Mouse (Mus musculus) liver, adult 2 months (tissue): ENCODE results near the gene Fam184b. TPM values are rescaled to one million over a fixed set of nuclear protein-coding genes. Genes with fewer than 3 reads are reported as not detected.
A peak's percentile ranks its signal among the peaks of the same experiment; 100 is the strongest.

ENCODE experiments used
- DNase-seq: peaks from one replicate; pipeline ENCODE4 v3.0.0-alpha.2; 2011; ENCODE audit warnings: low read depth, low spot score; ENCODE audit errors: extremely low read depth
- H3K27ac ChIP-seq: fragments of 200-500 bp; replicated peaks from 2 replicates; pipeline ENCODE4 v1.5.1; 2012; ENCODE audit warnings: low read depth, mild to moderate bottlenecking, control low read depth, inconsistent platforms, low read length; ENCODE audit not compliant: insufficient read depth
- H3K27me3 ChIP-seq: fragments of 200-500 bp; 2 replicates; pipeline ENCODE4 v1.6.1; 2012; ENCODE audit warnings: mild to moderate bottlenecking, moderate library complexity, low read length, inconsistent platforms; ENCODE audit not compliant: control insufficient read depth, insufficient read depth
- H3K36me3 ChIP-seq: fragments of 200-500 bp; 2 replicates; pipeline ENCODE4 v1.6.1; 2012; ENCODE audit warnings: low read length, inconsistent platforms; ENCODE audit not compliant: control insufficient read depth, insufficient read depth
- H3K4me1 ChIP-seq: fragments of 200-500 bp; 2 replicates; pipeline ENCODE4 v1.6.1; 2011; ENCODE audit warnings: low read length; ENCODE audit not compliant: control insufficient read depth, insufficient read depth
- H3K4me3 ChIP-seq: fragments of 200-500 bp; 2 replicates; pipeline ENCODE4 v1.5.1; 2011; ENCODE audit warnings: low read depth, mild to moderate bottlenecking, control low read depth, low read length, moderate library complexity; ENCODE audit not compliant: insufficient read depth
- H3K79me2 ChIP-seq: fragments of 200-500 bp; 2 replicates; pipeline ENCODE4 v1.6.1; 2012; ENCODE audit warnings: inconsistent platforms, mild to moderate bottlenecking, low read length, moderate library complexity; ENCODE audit not compliant: control insufficient read depth, insufficient read depth
- H3K9ac ChIP-seq: fragments of 200-500 bp; 2 replicates; pipeline ENCODE4 v1.6.1; 2012; ENCODE audit warnings: low read depth, mild to moderate bottlenecking, control low read depth, inconsistent platforms, low read length
- CTCF ChIP-seq: fragments of 200-500 bp; IDR thresholded peaks from 2 replicates; pipeline ENCODE4 v1.5.1; 2011; ENCODE audit warnings: low read depth, low read length, control low read depth
- POLR2A ChIP-seq: fragments of 200-500 bp; IDR thresholded peaks from 2 replicates; pipeline ENCODE4 v1.6.1; 2011; ENCODE audit warnings: low read length, control low read depth; ENCODE audit not compliant: insufficient read depth; ENCODE audit errors: extremely low read depth
- WGBS: fragments of 180-500 bp; shearing (Covaris S2); methylation state at CpG from one replicate; pipeline ENCODE4 v1.1.7; 2018; 5-methylcytosine and 5-hydroxymethylcytosine counted together
- polyA plus RNA-seq: library from polyadenylated mRNA; depleted of rRNA; stranded (reverse); fragments of >200 nt; gene quantifications from 2 replicates; pipeline ENCODE4 v1.2.3, GENCODE M21; 2012
- total RNA-seq: library from RNA; depleted of rRNA; stranded (reverse); fragments of >200 nt; gene quantifications from 2 replicates; pipeline ENCODE4 v1.2.3, GENCODE M21; 2014

The Fam184b gene
- total and polyA plus RNA-seq, 2 experiments, result under 0.01 to 0.06 TPM

- TF ChIP-seq POLR2A (no peak), CTCF (no peak)
- Histone ChIP-seq H3K27me3 (no peaks in the 10 kb centered on the region), H3K27ac (no peak overlapping the region), H3K36me3 (no peaks in the 10 kb centered on the region), H3K4me1 (no peaks in the 10 kb centered on the region), H3K79me2 (no peaks in the 10 kb centered on the region), H3K4me3 (no peak overlapping the region), H3K9ac (no peak overlapping the region)
- no peak for DNase-seq
- WGBS, result 84% methylated on average over 4 of the region's 4 CpGs
These were observed 38.2 kb upstream of the Fam184b start for GRCm38 (mm10) chr5:45677639-45678038.

GRCm38 (mm10) chr5:45675032-45675431 lies 35.6 kb upstream of the Fam184b start:
- TF ChIP-seq CTCF (no peak), POLR2A (no peak)
- Histone ChIP-seq H3K36me3 (no peaks in the 10 kb centered on the region), H3K79me2 (no peaks in the 10 kb centered on the region), H3K27ac (no peak overlapping the region), H3K4me1 (no peaks in the 10 kb centered on the region), H3K27me3 (no peaks in the 10 kb centered on the region), H3K9ac (no peak overlapping the region), H3K4me3 (no peak overlapping the region)
- WGBS, result 90% methylated on average over 1 of the region's 1 CpGs
- no peak for DNase-seq

- Histone ChIP-seq H3K36me3 (no peaks in the 10 kb centered on the region), H3K4me1 (peaks cover 4% of the 10 kb centered on the region; the same call in 1 of the 2 replicates), H3K27ac (no peak overlapping the region), H3K27me3 (no peaks in the 10 kb centered on the region), H3K4me3 (no peak overlapping the region), H3K79me2 (no peaks in the 10 kb centered on the region), H3K9ac (no peak overlapping the region)
- no peak for DNase-seq
- TF ChIP-seq POLR2A (no peak), CTCF (no peak)
- 65% methylated on average over 5 of the region's 5 CpGs for WGBS
These were observed 31.6 kb upstream of the Fam184b start for GRCm38 (mm10) chr5:45670894-45671494.

- no peak for DNase-seq
- Histone ChIP-seq H3K79me2 (no peaks in the 10 kb centered on the region), H3K9ac (peak overlapping the region; percentile 62), H3K36me3 (no peaks in the 10 kb centered on the region), H3K4me3 (peak overlapping the region; percentile 73), H3K27me3 (no peaks in the 10 kb centered on the region), H3K27ac (no peak overlapping the region), H3K4me1 (peaks cover 4% of the 10 kb centered on the region; the same call in 1 of the 2 replicates)
- WGBS, result under 1% methylated on average over 13 of the region's 13 CpGs
- TF ChIP-seq CTCF (no peak), POLR2A (no peak)
These were observed 30.9 kb upstream of the Fam184b start for GRCm38 (mm10) chr5:45670280-45670670.

- H3K27ac ChIP-seq, result peak within 1 kb of the TSS; percentile 13
- H3K27me3 ChIP-seq, result no peaks in the 10 kb centered on the region
- peaks cover 4% of the 10 kb centered on the region; the same call in 1 of the 2 replicates for H3K4me1 ChIP-seq
- TF ChIP-seq POLR2A (peak; percentile 43; the same call in 1 of the 2 replicates), CTCF (no peak)
- under 1% methylated on average over 66 of the region's 66 CpGs for WGBS
- H3K79me2 ChIP-seq, result no peaks in the 10 kb centered on the region
- no peaks in the 10 kb centered on the region for H3K36me3 ChIP-seq
- peak within 1 kb of the TSS; percentile 73 for H3K4me3 ChIP-seq
- peak; percentile 84 for DNase-seq
- H3K9ac ChIP-seq, result peak within 1 kb of the TSS; percentile 62
These were observed 30.3 kb upstream of the Fam184b start, which contains the start of gene Ncapg for GRCm38 (mm10) chr5:45669598-45670279. Ncapg (plus strand) TSS chr5:45669919.

- DNase-seq, result no peak
- no peaks in the 10 kb centered on the region for H3K27me3 ChIP-seq
- no peaks in the 10 kb centered on the region for H3K79me2 ChIP-seq
- H3K27ac ChIP-seq, result peak overlapping the region; percentile 13
- no peak for TF ChIP-seq POLR2A
- no peak for TF ChIP-seq CTCF
- peak overlapping the region; percentile 69 for H3K4me3 ChIP-seq
- under 1% methylated on average over 27 of the region's 27 CpGs for WGBS
- peak overlapping the region; percentile 53 for H3K9ac ChIP-seq
- H3K4me1 ChIP-seq, result peaks cover 4% of the 10 kb centered on the region; the same call in 1 of the 2 replicates
- no peaks in the 10 kb centered on the region for H3K36me3 ChIP-seq
These were observed 29.8 kb upstream of the Fam184b start for GRCm38 (mm10) chr5:45669234-45669597.
